Mouse (Mus musculus) lung, embryonic 14.5 days (tissue): ENCODE results near the gene Lingo1. TPM values are rescaled to one million over a fixed set of nuclear protein-coding genes. Genes with fewer than 3 reads are reported as not detected.

Source experiments
- ATAC-seq: fragments of 200-750 bp; cut with Nextera tagmentation; 2 replicates; pipeline ENCODE4 v1.8.0; 2017; ENCODE audit warnings: mild to moderate bottlenecking, moderate TSS enrichment, moderate library complexity; ENCODE audit not compliant: insufficient read depth
- DNase-seq: peaks from one replicate; pipeline ENCODE4 v3.0.0-alpha.2; 2015
- H3K27ac ChIP-seq: fragments of 300-500 bp; sonication (generic); 2 replicates; pipeline ENCODE4 v1.5.1; 2014; ENCODE audit warnings: low read depth, mild to moderate bottlenecking, moderate library complexity
- H3K27me3 ChIP-seq: fragments of 300-500 bp; sonication (generic); 2 replicates; pipeline ENCODE4 v1.6.1; 2014; ENCODE audit warnings: low read length, control low read depth; ENCODE audit not compliant: insufficient read depth
- H3K36me3 ChIP-seq: fragments of 300-500 bp; sonication (generic); 2 replicates; pipeline ENCODE4 v1.6.1; 2014; ENCODE audit warnings: control low read depth; ENCODE audit not compliant: insufficient read depth
- H3K4me1 ChIP-seq: fragments of 300-500 bp; sonication (generic); 2 replicates; pipeline ENCODE4 v1.6.1; 2014; ENCODE audit warnings: antibody characterized with exemption, control low read depth; ENCODE audit not compliant: insufficient read depth
- H3K4me2 ChIP-seq: fragments of 300-500 bp; sonication (generic); 2 replicates; pipeline ENCODE4 v1.6.1; 2014; ENCODE audit warnings: mild to moderate bottlenecking
- H3K4me3 ChIP-seq: fragments of 300-500 bp; sonication (generic); 2 replicates; pipeline ENCODE4 v1.5.1; 2014; ENCODE audit warnings: low read depth, low read length
- H3K9ac ChIP-seq: fragments of 300-500 bp; sonication (generic); 2 replicates; pipeline ENCODE4 v1.6.1; 2014
- H3K9me3 ChIP-seq: fragments of 300-500 bp; sonication (generic); 2 replicates; pipeline ENCODE4 v1.6.1; 2016; ENCODE audit warnings: low read depth, low read length, control low read depth
- CTCF ChIP-seq: IDR thresholded peaks from 2 replicates; pipeline ENCODE4 v1.5.1; 2016; ENCODE audit warnings: antibody characterized with exemption, low read depth
- WGBS: fragments of 180-500 bp; shearing (Covaris S2); extraction: QIAGEN DNeasy Blood & Tissue Kit; methylation state at CpG from one replicate; pipeline ENCODE4 v1.1.7; 2014; 5-methylcytosine and 5-hydroxymethylcytosine counted together
- polyA plus RNA-seq: library from polyadenylated mRNA; unstranded; fragments of >200 nt; fragmentation: Nextera tagmentation; extraction: Ambion mirVana; gene quantifications from 2 replicates; pipeline ENCODE4 v1.2.1, GENCODE M21; 2014

Gene Lingo1
- polyA plus RNA-seq, 1 experiment from 2014 or later: 4.8 TPM

- Histone ChIP-seq H3K27me3 (peaks cover 48% of the 10 kb centered on the region), H3K4me1 (peaks cover 8% of the 10 kb centered on the region), H3K4me3 (peak overlapping the region; percentile 65), H3K9me3 (no peaks in the 10 kb centered on the region), H3K27ac (no peak overlapping the region), H3K9ac (peak overlapping the region; percentile 65), H3K36me3 (no peaks in the 10 kb centered on the region), H3K4me2 (peak overlapping the region; percentile 98)
- DNase-seq: no peak
- WGBS: under 1% methylated on average over 24 of the region's 25 CpGs
- no peak for TF ChIP-seq CTCF
- no peak for ATAC-seq
Measured at GRCm38 (mm10) chr9:56634406-56635120, 161.7 kb downstream of the Lingo1 start.

- TF ChIP-seq CTCF: peak; percentile 34; the same call in 1 of the 2 replicates
- H3K9ac ChIP-seq: 0 out of 2 replicates have a peak overlapping the region, but pooled peaks have one; percentile 65
- H3K27me3 ChIP-seq: peaks cover 45% of the 10 kb centered on the region
- DNase-seq (no peak), ATAC-seq (no peak)
- no peak overlapping the region for H3K27ac ChIP-seq
- WGBS: 29% methylated on average over 13 of the region's 13 CpGs
- peaks cover 8% of the 10 kb centered on the region for H3K4me1 ChIP-seq
- peak overlapping the region; percentile 98 for H3K4me2 ChIP-seq
- no peaks in the 10 kb centered on the region for H3K36me3 ChIP-seq
- no peaks in the 10 kb centered on the region for H3K9me3 ChIP-seq
- peak overlapping the region; percentile 65; the same call in 1 of the 2 replicates for H3K4me3 ChIP-seq
Measured at GRCm38 (mm10) chr9:56633449-56634225, 162.6 kb downstream of the Lingo1 start.

GRCm38 (mm10) chr9:56630945-56631344 lies 165.3 kb downstream of the Lingo1 start:
- Histone ChIP-seq H3K4me2 (no peak overlapping the region), H3K9me3 (no peaks in the 10 kb centered on the region), H3K27ac (no peak overlapping the region), H3K36me3 (no peaks in the 10 kb centered on the region), H3K4me1 (peaks cover 6% of the 10 kb centered on the region), H3K9ac (no peak overlapping the region), H3K4me3 (no peak overlapping the region), H3K27me3 (peaks cover 26% of the 10 kb centered on the region)
- DNase-seq (peak; percentile 59), ATAC-seq (no peak)
- WGBS: 39% methylated on average over 4 of the region's 4 CpGs
- TF ChIP-seq CTCF: no peak

- Histone ChIP-seq H3K4me2 (no peak overlapping the region), H3K27ac (no peak overlapping the region; the same call in 1 of the 2 replicates), H3K9me3 (no peaks in the 10 kb centered on the region), H3K9ac (no peak overlapping the region), H3K27me3 (peaks cover 21% of the 10 kb centered on the region), H3K4me3 (no peak overlapping the region), H3K4me1 (peaks cover 4% of the 10 kb centered on the region), H3K36me3 (no peaks in the 10 kb centered on the region)
- WGBS: 70% methylated on average over 5 of the region's 5 CpGs
- ATAC-seq: peak; percentile 80
- TF ChIP-seq CTCF: no peak
- peak; percentile 85 for DNase-seq
Measured at GRCm38 (mm10) chr9:56629674-56630397, 166.4 kb downstream of the Lingo1 start.

- DNase-seq (no peak), ATAC-seq (no peak)
- H3K9ac ChIP-seq: no peak overlapping the region
- 0 out of 2 replicates have a peak, but pooled peaks cover 2% of the 10 kb centered on the region for H3K27me3 ChIP-seq
- H3K4me2 ChIP-seq: no peak overlapping the region
- TF ChIP-seq CTCF: no peak
- H3K27ac ChIP-seq: no peak overlapping the region
- 51% methylated on average over 4 of the region's 4 CpGs for WGBS
- no peaks in the 10 kb centered on the region for H3K9me3 ChIP-seq
- H3K4me3 ChIP-seq: no peak overlapping the region
- no peaks in the 10 kb centered on the region for H3K4me1 ChIP-seq
- H3K36me3 ChIP-seq: no peaks in the 10 kb centered on the region
Measured at GRCm38 (mm10) chr9:56627295-56627694, 169.0 kb downstream of the Lingo1 start.

- H3K9ac ChIP-seq: no peak overlapping the region
- no peak overlapping the region for H3K4me3 ChIP-seq
- no peaks in the 10 kb centered on the region for H3K36me3 ChIP-seq
- H3K27ac ChIP-seq: no peak overlapping the region
- peak; percentile 38 for DNase-seq
- no peak for ATAC-seq
- WGBS: 44% methylated on average over 2 of the region's 2 CpGs
- TF ChIP-seq CTCF: no peak
- no peaks in the 10 kb centered on the region for H3K9me3 ChIP-seq
- peaks cover 25% of the 10 kb centered on the region for H3K27me3 ChIP-seq
- H3K4me1 ChIP-seq: no peaks in the 10 kb centered on the region
- H3K4me2 ChIP-seq: no peak overlapping the region
Measured at GRCm38 (mm10) chr9:56624923-56625322, 171.3 kb downstream of the Lingo1 start.
